In genomic region chrX:73880194-73881035, GRCm38 (mm10) we compare ENCODE assay signal across 8 mouse cellular contexts. TPM values are rescaled to one million over a fixed set of nuclear protein-coding genes. Genes with fewer than 3 reads are reported as not detected.
DNase-seq lines count a peak whose midpoint lies in the region; ATAC-seq and TF ChIP-seq lines count a peak whose summit lies in the region.

No protein-coding gene starts in this region.

- no peaks in the 10 kb centered on the region for H3K36me3 ChIP-seq in embryonic facial prominence, embryonic 11.5 days (replicated peaks; ENCODE audit: control insufficient read depth, insufficient read depth, low read depth, low read length)
- H3K36me3 ChIP-seq in hindbrain, embryonic 16.5 days (ENCODE audit: control insufficient read depth, insufficient read depth, low read length): no peaks in the 10 kb centered on the region
- no peaks in the 10 kb centered on the region for H3K36me3 ChIP-seq in liver, embryonic 13.5 days
- no peaks in the 10 kb centered on the region for H3K36me3 ChIP-seq in myocyte (ENCODE audit: control insufficient read depth, insufficient read depth)

- peaks cover 6% of the 10 kb centered on the region; the same call in 1 of the 2 replicates for H3K27me3 ChIP-seq in embryonic facial prominence, embryonic 11.5 days (ENCODE audit: control insufficient read depth, insufficient read depth, low read length)
- H3K27me3 ChIP-seq in hindbrain, embryonic 16.5 days (replicated peaks; ENCODE audit: control insufficient read depth, insufficient read depth, low read length): no peaks in the 10 kb centered on the region
- peaks cover 35% of the 10 kb centered on the region for H3K27me3 ChIP-seq in liver, embryonic 13.5 days
- peaks cover 4% of the 10 kb centered on the region for H3K27me3 ChIP-seq in myocyte (ENCODE audit: control insufficient read depth, insufficient read depth, insufficient read length)

- no peak overlapping the region for H3ac ChIP-seq in myocyte (ENCODE audit: control insufficient read depth, insufficient read length)

- peak overlapping the region; percentile 36 for H3K4me3 ChIP-seq in embryonic facial prominence, embryonic 11.5 days (ENCODE audit: low read depth, low read length)
- H3K4me3 ChIP-seq in hindbrain, embryonic 16.5 days (ENCODE audit: low read length): peak overlapping the region; percentile 55
- peak overlapping the region; percentile 37 for H3K4me3 ChIP-seq in liver, embryonic 13.5 days (replicated peaks)
- H3K4me3 ChIP-seq in myocyte: no peak overlapping the region

- WGBS in embryonic facial prominence, embryonic 11.5 days: 21% methylated on average over 35 of the region's 48 CpGs
- 18% methylated on average over 28 of the region's 48 CpGs for WGBS in hindbrain, embryonic 16.5 days
- WGBS in liver, embryonic 13.5 days (ENCODE audit: insufficient replicate concordance): 13% methylated on average over 44 of the region's 48 CpGs

- peak overlapping the region; percentile 70 for H3K4me2 ChIP-seq in embryonic facial prominence, embryonic 11.5 days (ENCODE audit: low read depth, low read length)
- peak overlapping the region; percentile 60 for H3K4me2 ChIP-seq in hindbrain, embryonic 16.5 days (ENCODE audit: low read length)
- H3K4me2 ChIP-seq in liver, embryonic 13.5 days: peak overlapping the region; percentile 50
- H3K4me2 ChIP-seq in myocyte (ENCODE audit: low read depth): peak overlapping the region; percentile 61

- TF ChIP-seq POLR2A in myocyte (IDR thresholded peaks at IDR 0.05; ENCODE audit: insufficient read length, low read depth): no peak

- ATAC-seq in activated CD4-positive, CD25-positive, alpha-beta regulatory T cell, adult 4 months: peak; percentile 49
- peak; percentile 23; the same call in 1 of the 2 replicates for ATAC-seq in embryonic facial prominence, embryonic 11.5 days (replicated peaks; ENCODE audit: insufficient number of reproducible peaks, low FRiP score, low TSS enrichment, low read depth)
- ATAC-seq in hindbrain, embryonic 16.5 days: peak; percentile 69
- no peak for ATAC-seq in liver, embryonic 13.5 days (ENCODE audit: low read depth)

- no peaks in the 10 kb centered on the region for H3K79me2 ChIP-seq in myocyte (ENCODE audit: control insufficient read depth, insufficient read depth)

- H3K9ac ChIP-seq in embryonic facial prominence, embryonic 11.5 days (replicated peaks; ENCODE audit: low read length): peak overlapping the region; percentile 9; the same call in 1 of the 2 replicates
- H3K9ac ChIP-seq in hindbrain, embryonic 16.5 days (ENCODE audit: low read depth, low read length): peak overlapping the region; percentile 80
- H3K9ac ChIP-seq in liver, embryonic 13.5 days: no peak overlapping the region

- H3K27ac ChIP-seq in embryonic facial prominence, embryonic 11.5 days (replicated peaks; ENCODE audit: low read depth, low read length): no peak overlapping the region
- H3K27ac ChIP-seq in hindbrain, embryonic 16.5 days (ENCODE audit: low read depth, low read length): peak overlapping the region; percentile 77
- H3K27ac ChIP-seq in liver, embryonic 13.5 days: no peak overlapping the region

- no peaks in the 10 kb centered on the region for H3K4me1 ChIP-seq in embryonic facial prominence, embryonic 11.5 days (ENCODE audit: control insufficient read depth, insufficient read depth, low read length)
- H3K4me1 ChIP-seq in hindbrain, embryonic 16.5 days (ENCODE audit: control insufficient read depth, insufficient read depth, low read depth, low read length): peaks cover 6% of the 10 kb centered on the region; the same call in 1 of the 2 replicates
- H3K4me1 ChIP-seq in liver, embryonic 13.5 days (replicated peaks): peaks cover 5% of the 10 kb centered on the region; the same call in 1 of the 2 replicates

- H3K9me3 ChIP-seq in embryonic facial prominence, embryonic 11.5 days (replicated peaks; ENCODE audit: control insufficient read depth, low read length): no peaks in the 10 kb centered on the region
- H3K9me3 ChIP-seq in hindbrain, embryonic 16.5 days (ENCODE audit: control insufficient read depth, low read length): no peaks in the 10 kb centered on the region
- H3K9me3 ChIP-seq in liver, embryonic 13.5 days (replicated peaks): no peaks in the 10 kb centered on the region

- DNase-seq in heart, adult 11 months: peak; percentile 93
- DNase-seq in heart, adult 9 months (ENCODE audit: low spot score in 2 of 2): no peak
- DNase-seq in embryonic facial prominence, embryonic 11.5 days (ENCODE audit: low spot score): peak; percentile 21
- no peak for DNase-seq in liver, embryonic 13.5 days
- peak; percentile 56 to 69 for DNase-seq in thymus, postnatal 36 days

TF ChIP-seq in myocyte, 11 proteins besides CTCF, POLR2A, EP300 and RAD21:
- TF ChIP-seq MAX (IDR thresholded peaks at IDR 0.05; ENCODE audit: low read depth): no peak
- TF ChIP-seq MYOG (IDR thresholded peaks at IDR 0.05; ENCODE audit: control insufficient read depth in 1 of 3, insufficient read depth in 1 of 3, insufficient read length in 2 of 3, low read depth in 2 of 3): no peak
- TF ChIP-seq REST (IDR thresholded peaks at IDR 0.05; ENCODE audit: insufficient read depth, insufficient read length): no peak
- no peak for TF ChIP-seq CEBPB (IDR thresholded peaks at IDR 0.05; ENCODE audit: insufficient read depth, poor library complexity, severe bottlenecking)
- TF ChIP-seq MYOD1 (IDR thresholded peaks at IDR 0.05; ENCODE audit: control insufficient read depth in 1 of 3, insufficient read length in 2 of 3, low read depth in 2 of 3): no peak
- TF ChIP-seq E2F4 (IDR thresholded peaks at IDR 0.05; ENCODE audit: insufficient read depth): no peak
- TF ChIP-seq POLR2AphosphoS2 (IDR thresholded peaks at IDR 0.05; ENCODE audit: insufficient read length, low read depth): no peak
- no peak for TF ChIP-seq TCF12 (IDR thresholded peaks at IDR 0.05; ENCODE audit: insufficient read depth, poor library complexity, severe bottlenecking)
- TF ChIP-seq SRF (IDR thresholded peaks at IDR 0.05; ENCODE audit: control insufficient read depth, insufficient read length, low read depth): no peak
- TF ChIP-seq USF1 (IDR thresholded peaks at IDR 0.05; ENCODE audit: low read depth): no peak
- TF ChIP-seq TCF3 (IDR thresholded peaks at IDR 0.05; ENCODE audit: insufficient read length, low read depth): no peak

RNA-seq across cellular contexts. Expression of gene Avpr2, which starts 11.5 kb away (rescaled TPM):
- polyA plus RNA-seq in activated CD4-positive, CD25-positive, alpha-beta regulatory T cell, adult 4 months (2017; shearing (Covaris generic)): 1 to 10 TPM; 1.8 to 2.7 TPM
- polyA plus RNA-seq in embryonic facial prominence, embryonic 11.5 days (2014; fragmentation: Nextera tagmentation; extraction: Ambion mirVana): 0.25 TPM in 1 of 2 replicates, not detected in the other
- polyA plus RNA-seq in hindbrain, embryonic 16.5 days (2015; fragmentation: Nextera tagmentation; extraction: Ambion mirVana): 0.11 and 0.20 TPM in 2 replicates
- polyA plus RNA-seq in liver, embryonic 13.5 days (2015; fragmentation: Nextera tagmentation; extraction: Ambion mirVana): 0.06 and 0.10 TPM in 2 replicates
- not detected for polyA plus RNA-seq in myocyte (2012; fragmentation: generic; extraction: Trizol)

RNA-seq across cellular contexts. Expression of gene L1cam, which starts 15.5 kb away (rescaled TPM):
- 1 to 10 TPM; 8.8 to 9.8 TPM for polyA plus RNA-seq in activated CD4-positive, CD25-positive, alpha-beta regulatory T cell, adult 4 months (2017; shearing (Covaris generic))
- 6.6 and 10.8 TPM in 2 replicates for polyA plus RNA-seq in embryonic facial prominence, embryonic 11.5 days (2014; fragmentation: Nextera tagmentation; extraction: Ambion mirVana)
- 109 and 139 TPM in 2 replicates for polyA plus RNA-seq in hindbrain, embryonic 16.5 days (2015; fragmentation: Nextera tagmentation; extraction: Ambion mirVana)
- polyA plus RNA-seq in liver, embryonic 13.5 days (2015; fragmentation: Nextera tagmentation; extraction: Ambion mirVana): 0.16 and 0.19 TPM in 2 replicates
- polyA plus RNA-seq in myocyte (2012; fragmentation: generic; extraction: Trizol): 0.65 TPM

RNA-seq across cellular contexts. Expression of gene Arhgap4, which starts 41.3 kb away (rescaled TPM):
- polyA plus RNA-seq in activated CD4-positive, CD25-positive, alpha-beta regulatory T cell, adult 4 months (2017; shearing (Covaris generic)): 100 to 1,000 TPM; 116 to 144 TPM
- 1.5 and 2.0 TPM in 2 replicates for polyA plus RNA-seq in embryonic facial prominence, embryonic 11.5 days (2014; fragmentation: Nextera tagmentation; extraction: Ambion mirVana)
- 2.7 TPM in 2 replicates for polyA plus RNA-seq in hindbrain, embryonic 16.5 days (2015; fragmentation: Nextera tagmentation; extraction: Ambion mirVana)
- 4.7 and 4.8 TPM in 2 replicates for polyA plus RNA-seq in liver, embryonic 13.5 days (2015; fragmentation: Nextera tagmentation; extraction: Ambion mirVana)
- 0.24 TPM for polyA plus RNA-seq in myocyte (2012; fragmentation: generic; extraction: Trizol)

RNA-seq across cellular contexts. Expression of gene Naa10, which starts 41.3 kb away (rescaled TPM):
- polyA plus RNA-seq in activated CD4-positive, CD25-positive, alpha-beta regulatory T cell, adult 4 months (2017; shearing (Covaris generic)): 100 to 1,000 TPM; 185 to 192 TPM
- polyA plus RNA-seq in embryonic facial prominence, embryonic 11.5 days (2014; fragmentation: Nextera tagmentation; extraction: Ambion mirVana): 154 and 159 TPM in 2 replicates
- polyA plus RNA-seq in hindbrain, embryonic 16.5 days (2015; fragmentation: Nextera tagmentation; extraction: Ambion mirVana): 89.5 and 92.9 TPM in 2 replicates
- 129 and 131 TPM in 2 replicates for polyA plus RNA-seq in liver, embryonic 13.5 days (2015; fragmentation: Nextera tagmentation; extraction: Ambion mirVana)
- 83.1 TPM for polyA plus RNA-seq in myocyte (2012; fragmentation: generic; extraction: Trizol)

RNA-seq across cellular contexts. Expression of gene Renbp, which starts 50.2 kb away (rescaled TPM):
- polyA plus RNA-seq in activated CD4-positive, CD25-positive, alpha-beta regulatory T cell, adult 4 months (2017; shearing (Covaris generic)): 1 to 10 TPM; 5.2 to 5.8 TPM
- polyA plus RNA-seq in embryonic facial prominence, embryonic 11.5 days (2014; fragmentation: Nextera tagmentation; extraction: Ambion mirVana): 20.3 and 24.3 TPM in 2 replicates
- 15.2 and 16.8 TPM in 2 replicates for polyA plus RNA-seq in hindbrain, embryonic 16.5 days (2015; fragmentation: Nextera tagmentation; extraction: Ambion mirVana)
- polyA plus RNA-seq in liver, embryonic 13.5 days (2015; fragmentation: Nextera tagmentation; extraction: Ambion mirVana): 17.5 TPM in 2 replicates
- polyA plus RNA-seq in myocyte (2012; fragmentation: generic; extraction: Trizol): 103 TPM

Comparison
In these comparisons a context has a peak if more than half of its experiments do, and no peak if none do; other contexts are left out.
1. DNase-seq: peak in heart, adult 11 months (single experiment), embryonic facial prominence, embryonic 11.5 days (single experiment) and thymus, postnatal 36 days (2 of 2); none in heart, adult 9 months (0 of 2) and liver, embryonic 13.5 days (single experiment).
2. RNA of gene Arhgap4, which starts 41.3 kb away (polyA plus RNA-seq): 116 to 144 TPM in activated CD4-positive, CD25-positive, alpha-beta regulatory T cell, adult 4 months; 4.7 to 4.8 TPM in liver, embryonic 13.5 days, 2.7 TPM in hindbrain, embryonic 16.5 days, 1.5 to 2.0 TPM in embryonic facial prominence, embryonic 11.5 days and 0.24 TPM in myocyte (single experiment); every median in the first group is over 10 times any median in the second.
3. Peak in every context shown above with its lines, with median percentiles within 50 percentile points of each other: H3K4me2 ChIP-seq.